Mouse (Mus musculus) neutrophil, adult 5-6 weeks (primary cell): ENCODE data around the gene Aco2. TPM values are rescaled to one million over a fixed set of nuclear protein-coding genes. Genes with fewer than 3 reads are reported as not detected.
A peak's percentile ranks its signal among the peaks of the same experiment; 100 is the strongest.
"Not testable (repeated sequence)": the region's sequence is repeated elsewhere in the genome, so short reads cannot be mapped to it uniquely, and the experiment has no call there.

Source experiments
- ATAC-seq: fragments of 151-379, 151-347 bp; 2 replicates; pipeline ENCODE4 v1.8.0; 2017; ENCODE audit warnings: mild to moderate bottlenecking, moderate TSS enrichment; ENCODE audit not compliant: insufficient number of reproducible peaks, poor library complexity, low FRiP score, severe bottlenecking; ENCODE audit errors: extremely low read depth
- total RNA-seq: library from RNA; stranded (forward); fragments of 200-1000 nt; gene quantifications from 2 replicates; pipeline ENCODE4 v1.2.3, GENCODE M21; 2017

Gene Aco2
- total RNA-seq, 1 experiment from 2014 or later = 86.2 TPM

GRCm38 (mm10) chr15:81908767-81909166 lies 36.7 kb downstream of the Aco2 start:
- ATAC-seq = not testable (repeated sequence)

- no peak for ATAC-seq
Measured at GRCm38 (mm10) chr15:81912498-81912897, 40.4 kb downstream of the Aco2 start.

GRCm38 (mm10) chr15:81914668-81915067 lies 42.6 kb downstream of the Aco2 start:
- ATAC-seq = no peak

- no peak for ATAC-seq
Measured at GRCm38 (mm10) chr15:81915663-81916062, 43.6 kb downstream of the Aco2 start.

GRCm38 (mm10) chr15:81917201-81917600 lies 45.1 kb downstream of the Aco2 start:
- no peak for ATAC-seq

- ATAC-seq = peak; percentile 65
Measured at GRCm38 (mm10) chr15:81917621-81918463, 45.7 kb downstream of the Aco2 start.

- no peak for ATAC-seq
Measured at GRCm38 (mm10) chr15:81919062-81919461, 47.0 kb downstream of the Aco2 start.

- no peak for ATAC-seq
Measured at GRCm38 (mm10) chr15:81920546-81921217, 48.6 kb downstream of the Aco2 start.

GRCm38 (mm10) chr15:81921255-81921654 lies 49.1 kb downstream of the Aco2 start:
- no peak for ATAC-seq

- no peak for ATAC-seq
Measured at GRCm38 (mm10) chr15:81924933-81925332, 52.8 kb downstream of the Aco2 start.

GRCm38 (mm10) chr15:81925760-81926445 lies 53.8 kb downstream of the Aco2 start, which contains the start of gene Polr3h:
Gene Polr3h, minus strand, starts transcription at chr15:81926240.
- ATAC-seq = peak; percentile 84

- no peak for ATAC-seq
Measured at GRCm38 (mm10) chr15:81926446-81926822, 54.3 kb downstream of the Aco2 start.

- ATAC-seq = no peak
Measured at GRCm38 (mm10) chr15:81927741-81928140, 55.6 kb downstream of the Aco2 start.

- peak; percentile 33; the same call in 1 of the 2 replicates for ATAC-seq
Measured at GRCm38 (mm10) chr15:81928277-81928676, 56.2 kb downstream of the Aco2 start.

GRCm38 (mm10) chr15:81932951-81933470 lies 60.9 kb downstream of the Aco2 start:
- ATAC-seq = peak; percentile 54; the same call in 1 of the 2 replicates

GRCm38 (mm10) chr15:81933986-81934385 lies 61.9 kb downstream of the Aco2 start:
- ATAC-seq = peak; percentile 37; the same call in 1 of the 2 replicates

GRCm38 (mm10) chr15:81935869-81936637 lies 63.9 kb downstream of the Aco2 start:
- no peak for ATAC-seq

- ATAC-seq = no peak
Measured at GRCm38 (mm10) chr15:81936679-81937078, 64.6 kb downstream of the Aco2 start, which contains the start of gene Csdc2. Gene Csdc2, plus strand, starts transcription at chr15:81936759.
